20 mouse cellular contexts compared by ENCODE assay signal in genomic region chr1:43412825-43413224, GRCm38 (mm10). TPM values are rescaled to one million over a fixed set of nuclear protein-coding genes. Genes with fewer than 3 reads are reported as not detected.
DNase-seq lines count a peak whose midpoint lies in the region; ATAC-seq and TF ChIP-seq lines count a peak whose summit lies in the region.
"Had no signal": no experiment of that assay in that cellular context is flagged by ENCODE, and none has a peak within 500 bp of the region (broad histone marks: within the 10 kb centered on the region; RNA-seq: fewer than 3 reads in every experiment).

No protein-coding gene starts in this region.

- peak; percentile 63 for ATAC-seq in heart, embryonic 12.5 days (ENCODE audit: insufficient number of reproducible peaks, low FRiP score)
- peak; percentile 23 for ATAC-seq in G1E (ENCODE audit: extremely low read depth, insufficient number of reproducible peaks, low FRiP score, poor library complexity, severe bottlenecking)
- ATAC-seq in inflammation-experienced regulatory T-cells, adult 6 months = peak; percentile 48
- peak; percentile 38 for ATAC-seq in megakaryocyte-erythroid progenitor cell, adult 5-6 weeks (replicated peaks; ENCODE audit: low FRiP score, low TSS enrichment, poor library complexity, severe bottlenecking)
- ATAC-seq in hindbrain, embryonic 16.5 days = no peak
- ATAC-seq: hindbrain, postnatal 0 days had no signal

- H3K27ac ChIP-seq in heart, embryonic 12.5 days (ENCODE audit: poor library complexity, severe bottlenecking) = no peak overlapping the region; the same call in 1 of the 2 replicates
- H3K27ac ChIP-seq in heart, embryonic 10.5 days = no peak overlapping the region
- H3K27ac ChIP-seq in hindbrain, embryonic 16.5 days (ENCODE audit: low read depth, low read length) = no peak overlapping the region
- H3K27ac ChIP-seq: heart, embryonic 15.5 days; hindbrain, postnatal 0 days; lung, embryonic 15.5 days; neural tube, embryonic 12.5 days had no signal

- H3K4me2 ChIP-seq in heart, embryonic 12.5 days = no peak overlapping the region
- no peak overlapping the region for H3K4me2 ChIP-seq in hindbrain, embryonic 16.5 days (ENCODE audit: low read length)
- H3K4me2 ChIP-seq: heart, embryonic 15.5 days; lung, embryonic 15.5 days; neural tube, embryonic 12.5 days had no signal

- H3K4me3 ChIP-seq in heart, embryonic 12.5 days = no peak overlapping the region
- no peak overlapping the region for H3K4me3 ChIP-seq in heart, embryonic 10.5 days
- no peak overlapping the region for H3K4me3 ChIP-seq in G1E (ENCODE audit: low read depth, low read length)
- H3K4me3 ChIP-seq in hindbrain, embryonic 16.5 days (ENCODE audit: low read length) = no peak overlapping the region
- H3K4me3 ChIP-seq: erythroblast, embryonic 14.5 days; heart, embryonic 15.5 days; lung, embryonic 15.5 days; neural tube, embryonic 12.5 days had no signal

- H3K36me3 ChIP-seq in heart, embryonic 12.5 days = no peaks in the 10 kb centered on the region
- no peaks in the 10 kb centered on the region for H3K36me3 ChIP-seq in heart, embryonic 10.5 days
- no peaks in the 10 kb centered on the region for H3K36me3 ChIP-seq in G1E (replicated peaks)
- H3K36me3 ChIP-seq in hindbrain, embryonic 16.5 days (ENCODE audit: control insufficient read depth, insufficient read depth, low read length) = no peaks in the 10 kb centered on the region
- H3K36me3 ChIP-seq: heart, embryonic 15.5 days; lung, embryonic 15.5 days; neural tube, embryonic 12.5 days had no signal

- TF ChIP-seq CTCF in G1E (IDR thresholded peaks at IDR 0.05; ENCODE audit: low read depth, low read length) = no peak

- no peaks in the 10 kb centered on the region for H3K9me3 ChIP-seq in heart, embryonic 12.5 days (replicated peaks)
- H3K9me3 ChIP-seq in heart, embryonic 10.5 days = no peaks in the 10 kb centered on the region
- no peaks in the 10 kb centered on the region for H3K9me3 ChIP-seq in G1E (replicated peaks)
- H3K9me3 ChIP-seq in hindbrain, embryonic 16.5 days (ENCODE audit: control insufficient read depth, low read length) = no peaks in the 10 kb centered on the region
- H3K9me3 ChIP-seq: heart, embryonic 15.5 days; lung, embryonic 15.5 days; neural tube, embryonic 12.5 days had no signal

- H3K4me1 ChIP-seq in heart, embryonic 12.5 days (replicated peaks) = peaks cover 14% of the 10 kb centered on the region
- peaks cover 14% of the 10 kb centered on the region; the same call in 1 of the 2 replicates for H3K4me1 ChIP-seq in heart, embryonic 10.5 days
- H3K4me1 ChIP-seq in G1E (ENCODE audit: insufficient read depth, low read depth, low read length) = peaks cover 46% of the 10 kb centered on the region
- H3K4me1 ChIP-seq in hindbrain, embryonic 16.5 days (ENCODE audit: control insufficient read depth, insufficient read depth, low read depth, low read length) = no peaks in the 10 kb centered on the region
- H3K4me1 ChIP-seq: neural tube, embryonic 12.5 days had no signal

- WGBS in heart, embryonic 12.5 days = 68% methylated on average over 3 of the region's 3 CpGs
- WGBS in heart, embryonic 10.5 days = 72% methylated on average over 3 of the region's 3 CpGs
- 84% methylated on average over 3 of the region's 3 CpGs for WGBS in hindbrain, embryonic 16.5 days

- no peak overlapping the region for H3K9ac ChIP-seq in heart, embryonic 12.5 days
- no peak overlapping the region for H3K9ac ChIP-seq in hindbrain, embryonic 16.5 days (ENCODE audit: low read depth, low read length)
- H3K9ac ChIP-seq: heart, embryonic 15.5 days; lung, embryonic 15.5 days; neural tube, embryonic 12.5 days had no signal

- no peaks in the 10 kb centered on the region for H3K27me3 ChIP-seq in heart, embryonic 12.5 days (replicated peaks)
- no peaks in the 10 kb centered on the region for H3K27me3 ChIP-seq in heart, embryonic 10.5 days (ENCODE audit: insufficient read depth, poor library complexity, severe bottlenecking)
- peaks cover 2% of the 10 kb centered on the region; the same call in 1 of the 2 replicates for H3K27me3 ChIP-seq in G1E (ENCODE audit: insufficient read depth, low read length)
- H3K27me3 ChIP-seq in hindbrain, embryonic 16.5 days (replicated peaks; ENCODE audit: control insufficient read depth, insufficient read depth, low read length) = no peaks in the 10 kb centered on the region
- H3K27me3 ChIP-seq: heart, embryonic 15.5 days; lung, embryonic 15.5 days; neural tube, embryonic 12.5 days had no signal

- DNase-seq in heart, embryonic 10.5 days (ENCODE audit: low spot score) = no peak
- DNase-seq in G1E (ENCODE audit: low spot score) = no peak
- no peak for DNase-seq in spleen, adult 18-20 months
- no peak for DNase-seq in ovary, postnatal 14 days (ENCODE audit: low spot score)
- DNase-seq: adrenal gland, postnatal 36 days; B cell, adult 2 months; cerebellum, adult 11 months; cerebellum, postnatal 25 days; gastrocnemius, postnatal 14 days; retina, postnatal 1 day; thymus, postnatal 14 days had no signal

RNA-seq across cellular contexts. Expression of gene Nck2, which starts 31.6 kb away (rescaled TPM):
- 35.6 and 36.4 TPM in 2 replicates for polyA plus RNA-seq in heart, embryonic 12.5 days (2016; fragmentation: Nextera tagmentation; extraction: Ambion mirVana)
- 30.4 and 37.0 TPM in 2 replicates for polyA plus RNA-seq in heart, embryonic 10.5 days (2016; fragmentation: Nextera tagmentation; extraction: Ambion mirVana)
- 40.1 and 45.3 TPM in 2 replicates for total RNA-seq in G1E (2014; fragmentation: Nextera tagmentation)
- total RNA-seq in G1E (2017) = 97.0 and 101 TPM in 2 replicates
- polyA plus RNA-seq in G1E (2012) = 54.4 and 54.7 TPM in 2 replicates
- polyA plus RNA-seq in inflammation-experienced regulatory T-cells, adult 6 months (2017; shearing (Covaris generic)) = 10 to 100 TPM; 14.9 to 24.1 (median 18.7) TPM
- 19.5 and 26.8 TPM in 2 replicates for total RNA-seq in megakaryocyte-erythroid progenitor cell, adult 5-6 weeks (2014; fragmentation: Nextera tagmentation)
- total RNA-seq in megakaryocyte-erythroid progenitor cell, adult 5-6 weeks (2017) = 20.2 and 32.8 TPM in 2 replicates
- 28.0 and 32.3 TPM in 2 replicates for polyA plus RNA-seq in hindbrain, embryonic 16.5 days (2015; fragmentation: Nextera tagmentation; extraction: Ambion mirVana)
